ENCODE assay signal across 8 mouse cellular contexts in genomic region chr14:34312339-34313048, GRCm38 (mm10). TPM values are rescaled to one million over a fixed set of nuclear protein-coding genes. Genes with fewer than 3 reads are reported as not detected.
A peak's percentile ranks its signal among the peaks of the same experiment; 100 is the strongest.
DNase-seq lines count a peak whose midpoint lies in the region; ATAC-seq and TF ChIP-seq lines count a peak whose summit lies in the region.

No protein-coding gene starts in this region.

- H3K9ac ChIP-seq in hindbrain, embryonic 16.5 days (ENCODE audit: low read depth, low read length), result peak overlapping the region; percentile 28

- H3K9me3 ChIP-seq in hindbrain, embryonic 16.5 days (ENCODE audit: control insufficient read depth, low read length), result no peaks in the 10 kb centered on the region
- H3K9me3 ChIP-seq in midbrain, embryonic 10.5 days (replicated peaks), result no peaks in the 10 kb centered on the region

- 21% methylated on average over 5 of the region's 6 CpGs for WGBS in cerebellum, adult 2 months
- 9% methylated on average over 6 of the region's 6 CpGs for WGBS in hindbrain, embryonic 16.5 days
- 31% methylated on average over 5 of the region's 6 CpGs for WGBS in midbrain, embryonic 10.5 days

- no peak for TF ChIP-seq CTCF in cerebellum, adult 2 months (IDR thresholded peaks at IDR 0.05; ENCODE audit: borderline replicate concordance, insufficient read depth, low read depth, low read length)

- no peaks in the 10 kb centered on the region; the same call in 1 of the 2 replicates for H3K4me1 ChIP-seq in cerebellum, adult 2 months (ENCODE audit: control insufficient read depth, insufficient read depth, low read length)
- peaks cover 25% of the 10 kb centered on the region for H3K4me1 ChIP-seq in hindbrain, embryonic 16.5 days (ENCODE audit: control insufficient read depth, insufficient read depth, low read depth, low read length)
- H3K4me1 ChIP-seq in midbrain, embryonic 10.5 days, result peaks cover 37% of the 10 kb centered on the region

- no peaks in the 10 kb centered on the region for H3K36me3 ChIP-seq in hindbrain, embryonic 16.5 days (ENCODE audit: control insufficient read depth, insufficient read depth, low read length)
- peaks cover 20% of the 10 kb centered on the region for H3K36me3 ChIP-seq in midbrain, embryonic 10.5 days

- H3K4me3 ChIP-seq in cerebellum, adult 2 months (replicated peaks; ENCODE audit: insufficient read depth, low read depth, low read length), result peak overlapping the region; percentile 38
- peak overlapping the region; percentile 97 for H3K4me3 ChIP-seq in hindbrain, embryonic 16.5 days (ENCODE audit: low read length)
- peak overlapping the region; percentile 95 for H3K4me3 ChIP-seq in midbrain, embryonic 10.5 days

- H3K27me3 ChIP-seq in cerebellum, adult 2 months (ENCODE audit: control insufficient read depth, insufficient read depth, low read length), result no peaks in the 10 kb centered on the region
- H3K27me3 ChIP-seq in hindbrain, embryonic 16.5 days (replicated peaks; ENCODE audit: control insufficient read depth, insufficient read depth, low read length), result no peaks in the 10 kb centered on the region
- H3K27me3 ChIP-seq in midbrain, embryonic 10.5 days (ENCODE audit: low read depth, poor library complexity, severe bottlenecking), result no peaks in the 10 kb centered on the region

- DNase-seq in cerebellum, adult 2 months, result peak in 1 of 2 experiments; percentile 9
- no peak for DNase-seq in cerebellum, postnatal 25 days
- peak; percentile 62 for DNase-seq in ZHBTc4 (ENCODE audit: low read depth, low spot score)
- DNase-seq in midbrain, embryonic 10.5 days (ENCODE audit: low spot score), result no peak
- no peak for DNase-seq in ovary, postnatal 10 days (ENCODE audit: low spot score)
- DNase-seq in cerebellum, adult 9-10 months, result no peak
- no peak for DNase-seq in right cerebral cortex, postnatal 36 days (ENCODE audit: low spot score in 2 of 2)

- ATAC-seq in hindbrain, embryonic 16.5 days, result no peak

- no peak for TF ChIP-seq POLR2A in cerebellum, adult 2 months (IDR thresholded peaks at IDR 0.05; ENCODE audit: borderline replicate concordance, insufficient read depth, low read length)

- peak overlapping the region; percentile 7; the same call in 1 of the 2 replicates for H3K27ac ChIP-seq in cerebellum, adult 2 months (ENCODE audit: insufficient read depth, low read length)
- H3K27ac ChIP-seq in hindbrain, embryonic 16.5 days (ENCODE audit: low read depth, low read length), result no peak overlapping the region
- peak overlapping the region; percentile 29; the same call in 1 of the 2 replicates for H3K27ac ChIP-seq in midbrain, embryonic 10.5 days (replicated peaks)

- H3K4me2 ChIP-seq in hindbrain, embryonic 16.5 days (ENCODE audit: low read length), result peak overlapping the region; percentile 82

RNA-seq across cellular contexts. Expression of gene Glud1, which starts 2.0 kb away (rescaled TPM):
- polyA plus RNA-seq in cerebellum, adult 2 months (2012; rRNA removed), result 192 and 196 TPM in 2 replicates
- 112 and 115 TPM in 2 replicates for polyA plus RNA-seq in hindbrain, embryonic 16.5 days (2015; fragmentation: Nextera tagmentation; extraction: Ambion mirVana)
- 75.5 and 79.6 TPM in 2 replicates for polyA plus RNA-seq in midbrain, embryonic 10.5 days (2016; fragmentation: Nextera tagmentation; extraction: Ambion mirVana)

RNA-seq across cellular contexts. Expression of gene Shld2, which starts 2.2 kb away (rescaled TPM):
- 4.3 and 4.5 TPM in 2 replicates for polyA plus RNA-seq in cerebellum, adult 2 months (2012; rRNA removed)
- polyA plus RNA-seq in hindbrain, embryonic 16.5 days (2015; fragmentation: Nextera tagmentation; extraction: Ambion mirVana), result 5.4 and 5.8 TPM in 2 replicates
- 6.6 and 7.1 TPM in 2 replicates for polyA plus RNA-seq in midbrain, embryonic 10.5 days (2016; fragmentation: Nextera tagmentation; extraction: Ambion mirVana)

RNA-seq across cellular contexts. Expression of gene Fam25c, which starts 42.7 kb away (rescaled TPM):
- not detected in 2 replicates for polyA plus RNA-seq in cerebellum, adult 2 months (2012; rRNA removed)
- polyA plus RNA-seq in hindbrain, embryonic 16.5 days (2015; fragmentation: Nextera tagmentation; extraction: Ambion mirVana), result not detected in 2 replicates
- polyA plus RNA-seq in midbrain, embryonic 10.5 days (2016; fragmentation: Nextera tagmentation; extraction: Ambion mirVana), result not detected in 2 replicates

Comparison
In these comparisons a context has a peak if more than half of its experiments do, and no peak if none do; other contexts are left out.
1. H3K4me3 ChIP-seq: peak in every context shown above with its lines; median percentile 97 in hindbrain, embryonic 16.5 days; 95 in midbrain, embryonic 10.5 days; 38 in cerebellum, adult 2 months.